In genomic region chr12:100183970-100184369, GRCm38 (mm10) we compare ENCODE assay signal across 13 mouse cellular contexts. TPM values are rescaled to one million over a fixed set of nuclear protein-coding genes. Genes with fewer than 3 reads are reported as not detected.
DNase-seq lines count a peak whose midpoint lies in the region; ATAC-seq lines count a peak whose summit lies in the region.
"Had no signal": no experiment of that assay in that cellular context is flagged by ENCODE, and none has a peak within 500 bp of the region (broad histone marks: within the 10 kb centered on the region; RNA-seq: fewer than 3 reads in every experiment).

No protein-coding gene starts in this region.

- H3K4me2 ChIP-seq in liver, embryonic 16.5 days (ENCODE audit: low read depth, low read length), result no peak overlapping the region
- no peak overlapping the region for H3K4me2 ChIP-seq in liver, embryonic 12.5 days
- H3K4me2 ChIP-seq in midbrain, embryonic 11.5 days, result no peak overlapping the region

- peaks cover 21% of the 10 kb centered on the region for H3K4me1 ChIP-seq in liver, embryonic 16.5 days (ENCODE audit: control insufficient read depth, low read depth, low read length)
- peaks cover 27% of the 10 kb centered on the region for H3K4me1 ChIP-seq in liver, embryonic 12.5 days
- peaks cover 46% of the 10 kb centered on the region for H3K4me1 ChIP-seq in megakaryocyte, embryonic 14.5 days
- peaks cover 12% of the 10 kb centered on the region for H3K4me1 ChIP-seq in midbrain, embryonic 11.5 days (ENCODE audit: control insufficient read depth, insufficient read depth, low read length)

- no peaks in the 10 kb centered on the region for H3K27me3 ChIP-seq in liver, embryonic 16.5 days (ENCODE audit: control insufficient read depth, insufficient read depth, low read depth, low read length)
- no peaks in the 10 kb centered on the region; the same call in 1 of the 2 replicates for H3K27me3 ChIP-seq in liver, embryonic 12.5 days (replicated peaks)
- H3K27me3 ChIP-seq in megakaryocyte, embryonic 14.5 days (replicated peaks), result no peaks in the 10 kb centered on the region
- no peaks in the 10 kb centered on the region for H3K27me3 ChIP-seq in midbrain, embryonic 11.5 days (ENCODE audit: control insufficient read depth, insufficient read depth, low read length)

- no peak for ATAC-seq in liver, embryonic 16.5 days (ENCODE audit: low read depth)
- ATAC-seq in liver, embryonic 12.5 days, result no peak
- no peak for ATAC-seq in CD4-positive, CD25-positive, alpha-beta regulatory T cell, adult 4 months
- no peak for ATAC-seq in midbrain, embryonic 11.5 days (ENCODE audit: low FRiP score)
- ATAC-seq: activated CD4-positive, CD25-positive, alpha-beta regulatory T cell, adult 4 months had no signal

- DNase-seq in A20 (ENCODE audit: low read depth, low spot score) (peak; percentile 85), MEL-GATA-1-ER (ENCODE audit: extremely low read depth, low read depth) (peak; percentile 88)
- DNase-seq in midbrain, embryonic 11.5 days (ENCODE audit: low spot score, missing footprints), result no peak
- DNase-seq in right cerebral cortex, postnatal 10 days (ENCODE audit: low spot score in 2 of 2), result no peak
- DNase-seq: heart, postnatal 4 days; kidney, adult 9 months; layer of hippocampus, adult 9-11 months had no signal

- 29% methylated on average over 5 of the region's 5 CpGs for WGBS in liver, embryonic 16.5 days (ENCODE audit: insufficient replicate concordance)
- WGBS in liver, embryonic 12.5 days (ENCODE audit: insufficient replicate concordance), result 32% methylated on average over 5 of the region's 5 CpGs
- 68% methylated on average over 5 of the region's 5 CpGs for WGBS in midbrain, embryonic 11.5 days

- H3K9ac ChIP-seq in liver, embryonic 16.5 days (ENCODE audit: low read depth, low read length), result no peak overlapping the region
- no peak overlapping the region for H3K9ac ChIP-seq in liver, embryonic 12.5 days
- no peak overlapping the region for H3K9ac ChIP-seq in midbrain, embryonic 11.5 days (ENCODE audit: low read length)

- H3K27ac ChIP-seq in liver, embryonic 16.5 days (ENCODE audit: low read length), result 0 out of 2 replicates have a peak overlapping the region, but pooled peaks have one; percentile 35
- H3K27ac ChIP-seq in liver, embryonic 12.5 days, result no peak overlapping the region
- H3K27ac ChIP-seq in midbrain, embryonic 11.5 days (ENCODE audit: low read depth, low read length), result no peak overlapping the region
- H3K27ac ChIP-seq: heart, adult 2 months had no signal

- H3K4me3 ChIP-seq in liver, embryonic 16.5 days (ENCODE audit: low read depth, low read length), result no peak overlapping the region
- no peak overlapping the region for H3K4me3 ChIP-seq in liver, embryonic 12.5 days
- peak overlapping the region; percentile 73 for H3K4me3 ChIP-seq in megakaryocyte, embryonic 14.5 days (replicated peaks)
- H3K4me3 ChIP-seq in midbrain, embryonic 11.5 days (ENCODE audit: low read depth, low read length), result no peak overlapping the region
- H3K4me3 ChIP-seq: heart, adult 2 months had no signal

- H3K9me3 ChIP-seq in liver, embryonic 16.5 days (replicated peaks; ENCODE audit: control insufficient read depth, low read length), result no peaks in the 10 kb centered on the region
- peaks cover 3% of the 10 kb centered on the region; the same call in 1 of the 2 replicates for H3K9me3 ChIP-seq in liver, embryonic 12.5 days (replicated peaks)
- H3K9me3 ChIP-seq in megakaryocyte, embryonic 14.5 days, result peaks cover 7% of the 10 kb centered on the region
- no peaks in the 10 kb centered on the region for H3K9me3 ChIP-seq in midbrain, embryonic 11.5 days (ENCODE audit: control insufficient read depth, low read length)

- no peaks in the 10 kb centered on the region for H3K36me3 ChIP-seq in liver, embryonic 16.5 days (ENCODE audit: control insufficient read depth, insufficient read depth)
- H3K36me3 ChIP-seq in liver, embryonic 12.5 days, result no peaks in the 10 kb centered on the region
- peaks cover 6% of the 10 kb centered on the region for H3K36me3 ChIP-seq in megakaryocyte, embryonic 14.5 days (replicated peaks; ENCODE audit: low read length)
- no peaks in the 10 kb centered on the region for H3K36me3 ChIP-seq in midbrain, embryonic 11.5 days (ENCODE audit: control insufficient read depth, insufficient read depth, low read length)

RNA-seq across cellular contexts. Expression of gene Calm1, which starts 15.3 kb away (rescaled TPM):
- polyA plus RNA-seq in liver, embryonic 16.5 days (2015; fragmentation: Nextera tagmentation; extraction: Ambion mirVana), result 413 and 426 TPM in 2 replicates
- polyA plus RNA-seq in liver, embryonic 12.5 days (2016; fragmentation: Nextera tagmentation; extraction: Ambion mirVana), result 739 and 779 TPM in 2 replicates
- polyA plus RNA-seq in megakaryocyte, embryonic 14.5 days (2012; ENCODE audit: insufficient read depth, low replicate concordance), result 932 and 1,228 TPM in 2 replicates
- 1,000 to 10,000 TPM; 1,192 to 2,031 TPM for polyA plus RNA-seq in CD4-positive, CD25-positive, alpha-beta regulatory T cell, adult 4 months (2017; shearing (Covaris generic))
- polyA plus RNA-seq in midbrain, embryonic 11.5 days (2014; fragmentation: Nextera tagmentation; extraction: Ambion mirVana), result 1,565 and 1,591 TPM in 2 replicates

RNA-seq across cellular contexts. Expression of gene Nrde2, which starts 24.5 kb away (rescaled TPM):
- 4.4 and 4.7 TPM in 2 replicates for polyA plus RNA-seq in liver, embryonic 16.5 days (2015; fragmentation: Nextera tagmentation; extraction: Ambion mirVana)
- 6.9 and 8.6 TPM in 2 replicates for polyA plus RNA-seq in liver, embryonic 12.5 days (2016; fragmentation: Nextera tagmentation; extraction: Ambion mirVana)
- polyA plus RNA-seq in megakaryocyte, embryonic 14.5 days (2012; ENCODE audit: insufficient read depth, low replicate concordance), result 1.5 and 4.5 TPM in 2 replicates
- 10 to 100 TPM; 12.6 to 23.3 TPM for polyA plus RNA-seq in CD4-positive, CD25-positive, alpha-beta regulatory T cell, adult 4 months (2017; shearing (Covaris generic))
- polyA plus RNA-seq in midbrain, embryonic 11.5 days (2014; fragmentation: Nextera tagmentation; extraction: Ambion mirVana), result 11.6 and 13.5 TPM in 2 replicates

Comparison
In these comparisons a context has a peak if more than half of its experiments do, and no peak if none do; other contexts are left out.
1. DNase-seq: peak in A20 (single experiment) and MEL-GATA-1-ER (single experiment); none in midbrain, embryonic 11.5 days (single experiment) and right cerebral cortex, postnatal 10 days (0 of 2).